Comparison of ENCODE assay signal across 9 mouse cellular contexts in genomic region chr14:71129771-71130211, GRCm38 (mm10).
DNase-seq lines count a peak whose midpoint lies in the region; ATAC-seq and TF ChIP-seq lines count a peak whose summit lies in the region.
"Had no signal": no experiment of that assay in that cellular context is flagged by ENCODE, and none has a peak within 500 bp of the region (broad histone marks: within the 10 kb centered on the region; RNA-seq: fewer than 3 reads in every experiment).

No protein-coding gene starts in this region.

- H3K27ac ChIP-seq in heart, postnatal 0 days (ENCODE audit: low read depth), result peak overlapping the region; percentile 52
- H3K27ac ChIP-seq: limb, embryonic 12.5 days had no signal

- H3K9ac ChIP-seq in heart, postnatal 0 days (replicated peaks; ENCODE audit: low read depth, low read length), result no peak overlapping the region
- H3K9ac ChIP-seq: limb, embryonic 12.5 days had no signal

- peaks cover 18% of the 10 kb centered on the region; the same call in 1 of the 2 replicates for H3K4me1 ChIP-seq in heart, postnatal 0 days (ENCODE audit: control insufficient read depth, insufficient read depth)
- H3K4me1 ChIP-seq: limb, embryonic 12.5 days had no signal

- H3K36me3 ChIP-seq in heart, postnatal 0 days (replicated peaks; ENCODE audit: control insufficient read depth, insufficient read depth, low read length), result no peaks in the 10 kb centered on the region
- H3K36me3 ChIP-seq: limb, embryonic 12.5 days had no signal

- no peak overlapping the region for H3K4me3 ChIP-seq in heart, postnatal 0 days (ENCODE audit: low read depth, low read length)
- H3K4me3 ChIP-seq: limb, embryonic 12.5 days had no signal

- H3K27me3 ChIP-seq in heart, postnatal 0 days (ENCODE audit: control insufficient read depth, insufficient read depth, low read length), result no peaks in the 10 kb centered on the region
- H3K27me3 ChIP-seq: limb, embryonic 12.5 days had no signal

- H3K4me2 ChIP-seq in heart, postnatal 0 days (ENCODE audit: low read depth, low read length), result no peak overlapping the region
- H3K4me2 ChIP-seq: limb, embryonic 12.5 days had no signal

- no peaks in the 10 kb centered on the region for H3K9me3 ChIP-seq in heart, postnatal 0 days (replicated peaks; ENCODE audit: control insufficient read depth, low read length)
- H3K9me3 ChIP-seq: limb, embryonic 12.5 days had no signal

- 38% methylated on average over 4 of the region's 4 CpGs for WGBS in heart, postnatal 0 days

- no peak for TF ChIP-seq CTCF in heart, postnatal 0 days (IDR thresholded peaks at IDR 0.05; ENCODE audit: low read depth)

- no peak for TF ChIP-seq EP300 in heart, postnatal 0 days (IDR thresholded peaks at IDR 0.05; ENCODE audit: low read depth)

- no peak for DNase-seq in cerebellum, adult 8-10 months
- peak; percentile 7 for DNase-seq in 3134 (ENCODE audit: extremely low read depth, insufficient read length, low spot score)
- peak; percentile 13 for DNase-seq in cerebellum, adult 9-11 months
- peak; percentile 80 for DNase-seq in heart, postnatal 0 days (ENCODE audit: low spot score)
- no peak for DNase-seq in urinary bladder, adult 2 months (ENCODE audit: low spot score)
- no peak for DNase-seq in right cerebral cortex, postnatal 25 days
- DNase-seq in left cerebral cortex, adult 8-10 months (ENCODE audit: low spot score in 2 of 2), result no peak

- peak; percentile 43; the same call in 1 of the 2 replicates for ATAC-seq in cerebellum, adult (ENCODE audit: insufficient number of reproducible peaks, low FRiP score, low TSS enrichment)
- peak; percentile 87 for ATAC-seq in heart, postnatal 0 days (ENCODE audit: insufficient read depth, low read depth)

Comparison
In these comparisons a context has a peak if more than half of its experiments do, and no peak if none do; other contexts are left out.
1. DNase-seq: peak in 3134 (single experiment), cerebellum, adult 9-11 months (single experiment) and heart, postnatal 0 days (single experiment); none in cerebellum, adult 8-10 months (single experiment), urinary bladder, adult 2 months (single experiment), right cerebral cortex, postnatal 25 days (single experiment) and left cerebral cortex, adult 8-10 months (0 of 2).